Mouse (Mus musculus) forebrain, embryonic 15.5 days (tissue): ENCODE measurements at regions not wholly inside any gene's neighbourhood (a gene's known extent, or its start where the extent isn't known, plus 50 kb on each side); places are given as distances from the start of the nearest gene placed in this dataset.
A peak's percentile ranks its signal among the peaks of the same experiment; 100 is the strongest.

Source experiments
- ATAC-seq: fragments of 200-750 bp; cut with Nextera tagmentation; replicated peaks from 2 replicates; pipeline ENCODE4 v1.8.0; 2017; ENCODE audit warnings: mild to moderate bottlenecking, moderate TSS enrichment, moderate library complexity
- H3K27ac ChIP-seq: fragments of 300-500 bp; sonication (generic); replicated peaks from 2 replicates; pipeline ENCODE4 v1.5.1; 2015; ENCODE audit warnings: mild to moderate bottlenecking, inconsistent platforms
- H3K27me3 ChIP-seq: fragments of 300-500 bp; sonication (generic); 2 replicates; pipeline ENCODE4 v1.6.1; 2015; ENCODE audit warnings: inconsistent platforms
- H3K36me3 ChIP-seq: fragments of 300-500 bp; sonication (generic); 2 replicates; pipeline ENCODE4 v1.6.1; 2015; ENCODE audit warnings: mild to moderate bottlenecking, inconsistent platforms
- H3K4me1 ChIP-seq: fragments of 300-500 bp; sonication (generic); 2 replicates; pipeline ENCODE4 v1.6.1; 2015; ENCODE audit warnings: inconsistent platforms
- H3K4me2 ChIP-seq: fragments of 300-500 bp; sonication (generic); replicated peaks from 2 replicates; pipeline ENCODE4 v1.6.1; 2015; ENCODE audit warnings: mild to moderate bottlenecking, inconsistent platforms
- H3K4me3 ChIP-seq: fragments of 300-500 bp; sonication (generic); 2 replicates; pipeline ENCODE4 v1.5.1; 2015; ENCODE audit warnings: mild to moderate bottlenecking, inconsistent platforms
- H3K9ac ChIP-seq: fragments of 300-500 bp; sonication (generic); replicated peaks from 2 replicates; pipeline ENCODE4 v1.6.1; 2015; ENCODE audit warnings: mild to moderate bottlenecking, inconsistent platforms
- H3K9me3 ChIP-seq: fragments of 300-500 bp; sonication (generic); 2 replicates; pipeline ENCODE4 v1.6.1; 2016; ENCODE audit warnings: inconsistent platforms
- whole genome bisulfite sequencing: fragments of 180-500 bp; shearing (Covaris S2); methylation state at CpG from one replicate; pipeline ENCODE4 v1.1.7; 2015; ENCODE audit warnings: mixed read lengths; 5-methylcytosine and 5-hydroxymethylcytosine counted together

DNA sequence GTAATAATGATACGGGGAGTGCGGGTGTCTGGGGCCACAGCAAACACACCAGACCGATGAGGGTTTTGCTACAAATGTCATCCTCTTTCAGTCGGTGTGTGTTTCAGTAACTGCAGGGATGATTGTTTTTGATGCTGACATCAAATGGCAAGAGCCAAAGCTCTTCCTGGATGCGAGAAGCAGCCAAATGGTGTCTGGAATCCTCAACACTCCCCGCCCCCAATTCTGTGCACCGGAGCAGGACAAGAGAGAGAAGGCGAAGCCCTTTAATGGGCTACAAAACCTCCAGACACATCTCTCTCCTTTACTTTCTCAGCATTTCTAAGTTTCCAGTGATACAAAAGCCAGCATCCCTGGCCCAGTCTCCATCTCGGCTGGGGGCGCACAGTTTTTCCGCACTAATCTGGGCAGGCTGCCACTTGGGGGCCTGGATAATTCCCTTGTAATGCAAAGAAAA, 94.1 kb upstream of the Fbxo11 start:
- Histone ChIP-seq H3K4me1 (peaks cover 12% of the 10 kb centered on the region), H3K9me3 (no peaks in the 10 kb centered on the region), H3K27me3 (no peaks in the 10 kb centered on the region), H3K4me2 (peak overlapping the region; percentile 39), H3K4me3 (peak overlapping the region; percentile 18), H3K36me3 (no peaks in the 10 kb centered on the region), H3K27ac (no peak overlapping the region), H3K9ac (0 out of 2 replicates have a peak overlapping the region, but pooled peaks have one; percentile 13)
- no peak for ATAC-seq
- WGBS, result 4% methylated on average over 11 of the region's 11 CpGs

GRCm38 (mm10) chr17:88159851-88160676, 95.0 kb upstream of the Fbxo11 start:
- H3K27ac ChIP-seq, result no peak overlapping the region
- no peaks in the 10 kb centered on the region for H3K9me3 ChIP-seq
- H3K27me3 ChIP-seq, result no peaks in the 10 kb centered on the region
- H3K4me3 ChIP-seq, result peak overlapping the region; percentile 18
- peak overlapping the region; percentile 39 for H3K4me2 ChIP-seq
- H3K4me1 ChIP-seq, result peaks cover 12% of the 10 kb centered on the region
- ATAC-seq, result no peak
- WGBS, result 31% methylated on average over 19 of the region's 19 CpGs
- no peak overlapping the region for H3K9ac ChIP-seq
- H3K36me3 ChIP-seq, result no peaks in the 10 kb centered on the region

DNA sequence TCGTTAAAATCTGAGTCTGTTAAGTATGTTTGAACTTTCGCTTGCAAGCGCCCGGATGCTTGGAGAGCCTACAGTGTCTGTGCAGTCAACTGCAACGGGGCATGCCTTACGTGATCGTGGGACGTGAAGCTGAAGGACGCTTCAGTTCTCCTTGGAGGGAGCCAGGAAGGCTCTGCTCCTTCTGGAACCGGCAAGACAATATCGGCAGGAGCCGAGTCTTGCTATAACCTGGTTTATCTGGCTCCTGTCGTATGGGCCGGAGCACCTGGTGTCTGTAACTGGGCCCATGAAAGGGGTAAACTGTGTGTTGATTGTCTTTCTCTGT, 95.5 kb upstream of the Fbxo11 start:
- no peak for ATAC-seq
- H3K9me3 ChIP-seq, result no peaks in the 10 kb centered on the region
- WGBS, result 76% methylated on average over 14 of the region's 14 CpGs
- H3K4me2 ChIP-seq, result no peak overlapping the region
- peaks cover 12% of the 10 kb centered on the region for H3K4me1 ChIP-seq
- H3K4me3 ChIP-seq, result no peak overlapping the region
- no peak overlapping the region for H3K9ac ChIP-seq
- H3K27ac ChIP-seq, result no peak overlapping the region
- H3K36me3 ChIP-seq, result no peaks in the 10 kb centered on the region
- H3K27me3 ChIP-seq, result no peaks in the 10 kb centered on the region

- ATAC-seq, result no peak
- WGBS, result 95% methylated on average over 8 of the region's 8 CpGs
- Histone ChIP-seq H3K27me3 (no peaks in the 10 kb centered on the region), H3K4me3 (no peak overlapping the region), H3K27ac (no peak overlapping the region), H3K9me3 (no peaks in the 10 kb centered on the region), H3K4me1 (peaks cover 12% of the 10 kb centered on the region), H3K4me2 (no peak overlapping the region), H3K36me3 (no peaks in the 10 kb centered on the region), H3K9ac (no peak overlapping the region)
Measured at GRCm38 (mm10) chr17:88161766-88162165, 96.7 kb upstream of the Fbxo11 start.

- H3K4me1 ChIP-seq, result 0 out of 2 replicates have a peak, but pooled peaks cover 1% of the 10 kb centered on the region
- no peak overlapping the region for H3K9ac ChIP-seq
- H3K27ac ChIP-seq, result no peak overlapping the region
- H3K27me3 ChIP-seq, result no peaks in the 10 kb centered on the region
- no peak overlapping the region for H3K4me3 ChIP-seq
- no peak for ATAC-seq
- H3K9me3 ChIP-seq, result no peaks in the 10 kb centered on the region
- 82% methylated on average over 4 of the region's 4 CpGs for WGBS
- H3K4me2 ChIP-seq, result no peak overlapping the region
- no peaks in the 10 kb centered on the region for H3K36me3 ChIP-seq
Measured at GRCm38 (mm10) chr17:88164805-88165204, 99.7 kb upstream of the Fbxo11 start.

DNA sequence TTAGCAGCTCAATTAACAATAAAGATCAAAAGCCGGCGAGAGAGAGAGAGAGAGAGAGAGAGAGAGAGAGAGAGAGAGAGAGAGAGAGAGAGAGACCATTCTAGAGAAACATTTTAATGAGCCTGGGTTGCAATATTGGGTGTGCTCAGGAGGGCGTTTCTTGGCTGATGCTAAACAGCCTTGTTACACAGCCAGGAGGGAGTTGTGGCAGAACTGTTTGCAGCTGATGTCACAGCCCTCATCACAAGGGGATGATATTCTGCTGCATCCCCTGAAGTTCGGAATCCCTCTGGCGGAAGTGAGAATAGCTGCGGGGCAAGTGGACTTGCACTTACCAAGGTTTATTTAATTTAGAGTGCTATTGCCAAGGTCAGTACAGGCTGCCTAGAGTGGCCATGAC, 100.7 kb upstream of the Fbxo11 start:
- ATAC-seq, result no peak
- no peak overlapping the region for H3K27ac ChIP-seq
- no peak overlapping the region for H3K4me2 ChIP-seq
- 67% methylated on average over 6 of the region's 6 CpGs for WGBS
- H3K4me1 ChIP-seq, result no peaks in the 10 kb centered on the region
- no peaks in the 10 kb centered on the region for H3K9me3 ChIP-seq
- H3K4me3 ChIP-seq, result no peak overlapping the region
- H3K9ac ChIP-seq, result no peak overlapping the region
- H3K27me3 ChIP-seq, result no peaks in the 10 kb centered on the region
- no peaks in the 10 kb centered on the region for H3K36me3 ChIP-seq

GRCm38 (mm10) chr17:88168262-88169096, 103.4 kb upstream of the Fbxo11 start:
- Histone ChIP-seq H3K9me3 (no peaks in the 10 kb centered on the region), H3K9ac (no peak overlapping the region), H3K4me1 (no peaks in the 10 kb centered on the region), H3K4me2 (no peak overlapping the region), H3K36me3 (no peaks in the 10 kb centered on the region), H3K27ac (no peak overlapping the region), H3K27me3 (no peaks in the 10 kb centered on the region), H3K4me3 (no peak overlapping the region)
- 73% methylated on average over 8 of the region's 8 CpGs for WGBS
- no peak for ATAC-seq

DNA sequence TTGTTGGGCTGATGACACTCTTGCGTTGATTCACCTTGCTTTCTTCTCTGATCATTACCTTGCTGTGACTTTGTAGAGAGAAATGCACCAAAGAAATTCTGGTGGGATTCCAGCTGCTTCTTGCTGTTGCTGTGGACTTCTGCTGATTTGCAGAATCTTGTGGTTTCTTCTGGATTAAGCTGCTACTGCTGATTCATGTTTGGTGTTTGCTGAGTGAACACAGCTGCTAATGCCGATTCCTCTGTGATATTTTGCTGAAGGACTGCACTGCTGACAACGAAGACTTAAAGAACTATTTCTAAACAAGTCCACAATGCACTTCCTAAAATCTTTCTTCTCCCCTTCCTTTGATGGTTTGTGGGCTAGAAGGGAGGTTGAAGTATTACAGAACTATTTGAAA, 106.5 kb upstream of the Fbxo11 start:
- H3K9ac ChIP-seq, result no peak overlapping the region
- H3K27me3 ChIP-seq, result no peaks in the 10 kb centered on the region
- no peaks in the 10 kb centered on the region for H3K9me3 ChIP-seq
- H3K4me3 ChIP-seq, result no peak overlapping the region
- H3K4me2 ChIP-seq, result no peak overlapping the region
- H3K36me3 ChIP-seq, result no peaks in the 10 kb centered on the region
- WGBS, result 88% methylated on average over 3 of the region's 3 CpGs
- no peaks in the 10 kb centered on the region for H3K4me1 ChIP-seq
- no peak for ATAC-seq
- no peak overlapping the region for H3K27ac ChIP-seq

DNA sequence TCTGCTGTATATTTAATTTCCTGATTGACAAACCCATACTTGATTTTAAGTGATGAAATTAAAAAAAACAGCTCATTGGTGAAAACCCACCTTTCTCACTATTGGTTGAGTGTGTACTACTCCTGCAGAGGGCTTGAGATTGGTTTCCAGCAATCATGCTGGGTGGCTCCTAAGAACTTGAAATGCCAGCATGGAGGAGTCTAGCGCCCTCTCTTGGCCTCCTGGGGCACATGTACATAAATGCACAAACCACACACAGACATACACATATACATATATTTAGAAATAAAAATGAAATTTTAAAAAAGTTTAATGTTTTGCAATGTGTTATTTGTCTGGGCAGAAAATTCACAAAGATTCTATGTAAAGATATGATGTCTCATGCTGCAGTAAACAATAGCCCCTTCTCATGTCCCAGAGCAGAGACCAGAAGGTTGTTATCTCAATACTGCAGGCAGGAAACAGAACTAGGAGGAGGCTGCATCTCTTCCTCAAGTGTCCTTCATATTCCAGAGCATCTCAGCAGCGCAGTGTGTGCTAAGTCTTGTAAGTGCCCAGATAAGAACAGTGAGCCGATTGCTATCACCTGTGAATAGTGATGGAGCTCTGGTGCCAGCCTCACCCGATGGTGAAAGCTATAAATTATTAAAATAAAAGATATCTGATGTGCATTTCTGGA, 108.4 kb upstream of the Fbxo11 start:
- Histone ChIP-seq H3K9me3 (no peaks in the 10 kb centered on the region), H3K4me3 (no peak overlapping the region)
- 85% methylated on average over 4 of the region's 4 CpGs for WGBS

DNA sequence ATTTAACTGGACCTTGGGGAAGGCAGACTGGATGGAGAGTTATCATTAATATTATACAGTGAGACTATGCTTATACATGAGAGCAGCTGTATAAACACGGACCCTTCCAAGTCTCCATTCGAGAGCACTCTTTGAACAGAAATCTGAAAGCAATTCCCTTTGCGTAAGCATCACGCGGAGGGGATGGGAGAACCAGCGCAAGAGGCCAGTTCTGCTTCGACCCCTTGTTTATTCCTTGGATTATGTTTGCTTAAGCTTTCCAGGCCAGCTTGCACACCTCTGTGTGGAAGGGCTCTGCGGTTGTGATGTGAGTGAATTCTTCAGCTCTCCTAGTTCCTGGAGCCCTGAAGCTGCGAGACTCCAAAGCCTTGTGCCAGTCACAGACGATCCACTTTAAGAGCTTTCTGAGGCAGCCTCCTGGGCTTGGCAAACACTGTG, 109.2 kb upstream of the Fbxo11 start:
- no peak overlapping the region for H3K4me2 ChIP-seq
- no peak overlapping the region for H3K27ac ChIP-seq
- H3K4me3 ChIP-seq, result no peak overlapping the region
- no peak for ATAC-seq
- no peak overlapping the region for H3K9ac ChIP-seq
- H3K36me3 ChIP-seq, result no peaks in the 10 kb centered on the region
- H3K27me3 ChIP-seq, result no peaks in the 10 kb centered on the region
- no peaks in the 10 kb centered on the region for H3K4me1 ChIP-seq
- no peaks in the 10 kb centered on the region for H3K9me3 ChIP-seq
- WGBS, result 87% methylated on average over 10 of the region's 10 CpGs

More for the DNA sequence above, 108.4 kb upstream of the Fbxo11 start:
- H3K27me3 ChIP-seq, result no peaks in the 10 kb centered on the region
- no peak for ATAC-seq
- H3K4me2 ChIP-seq, result no peak overlapping the region
- no peaks in the 10 kb centered on the region for H3K36me3 ChIP-seq
- no peak overlapping the region for H3K9ac ChIP-seq
- H3K4me1 ChIP-seq, result no peaks in the 10 kb centered on the region
- H3K27ac ChIP-seq, result no peak overlapping the region

GRCm38 (mm10) chr17:88175951-88176623, 111.0 kb upstream of the Fbxo11 start:
- no peak overlapping the region for H3K9ac ChIP-seq
- WGBS, result 85% methylated on average over 4 of the region's 4 CpGs
- H3K9me3 ChIP-seq, result no peaks in the 10 kb centered on the region
- H3K4me2 ChIP-seq, result no peak overlapping the region
- H3K27me3 ChIP-seq, result no peaks in the 10 kb centered on the region
- H3K4me3 ChIP-seq, result no peak overlapping the region
- no peaks in the 10 kb centered on the region for H3K36me3 ChIP-seq
- H3K27ac ChIP-seq, result no peak overlapping the region
- H3K4me1 ChIP-seq, result no peaks in the 10 kb centered on the region
- ATAC-seq, result no peak
